Mouse (Mus musculus) adrenal gland, postnatal 25 days (tissue): ENCODE measurements around the gene Myo15b. TPM values are rescaled to one million over a fixed set of nuclear protein-coding genes. Genes with fewer than 3 reads are reported as not detected.

ENCODE experiments used
- DNase-seq: peaks from one replicate; pipeline ENCODE4 v3.0.0; 2021; ENCODE audit warnings: mixed read lengths
- total RNA-seq: library from RNA; stranded (reverse); gene quantifications from 2 replicates; pipeline ENCODE4 v1.2.3, GENCODE M21; 2021

Myo15b gene
- total RNA-seq, 1 experiment from 2014 or later: 0.36 TPM

- DNase-seq: no peak
Observed at GRCm38 (mm10) chr11:115903384-115904230, 45.4 kb downstream of the Myo15b start.

GRCm38 (mm10) chr11:115904231-115904955 lies 46.2 kb downstream of the Myo15b start:
- DNase-seq: no peak

DNA sequence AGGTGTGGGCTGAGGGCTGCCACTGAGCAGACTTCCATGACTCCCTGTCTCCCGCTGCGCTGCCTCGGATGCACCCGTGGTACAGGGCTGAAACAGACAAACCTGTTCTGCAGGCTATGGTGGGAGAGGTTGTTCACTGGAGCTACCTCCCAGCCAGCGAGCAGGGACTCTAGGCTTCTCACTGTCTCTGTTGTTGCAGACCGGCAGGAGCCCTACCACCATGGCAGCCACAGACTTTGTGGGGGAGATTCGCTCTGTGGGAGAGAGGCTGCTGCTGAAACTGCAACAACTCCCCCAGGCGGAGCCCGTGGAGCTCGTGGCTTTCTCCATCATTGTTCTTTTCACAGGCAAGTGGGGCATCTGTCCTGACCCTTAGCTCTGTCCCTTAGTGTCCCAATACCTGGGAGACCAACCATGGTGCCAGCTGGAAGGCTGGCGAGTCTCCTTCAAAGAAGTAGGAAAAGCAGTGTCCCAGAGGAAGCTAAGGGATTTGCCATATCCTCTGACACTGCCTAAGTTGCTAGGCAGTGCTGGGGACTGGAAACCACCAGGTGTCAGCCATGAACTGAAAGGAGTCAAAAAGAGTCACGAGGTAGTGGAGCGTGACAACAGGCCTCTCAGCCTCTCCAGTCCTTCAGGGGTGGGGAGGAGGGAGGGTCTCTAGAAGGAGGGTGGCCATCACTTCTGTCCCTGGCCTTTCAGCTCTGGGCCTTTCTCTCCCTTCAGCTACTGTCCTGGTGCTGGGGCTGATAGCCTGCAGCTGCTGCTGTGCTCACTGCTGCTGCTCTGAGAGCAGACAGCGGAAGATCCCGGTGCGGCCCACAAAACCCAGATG lies 47.0 kb downstream of the Myo15b start:
- DNase-seq: no peak

GRCm38 (mm10) chr11:115906116-115906515 lies 47.9 kb downstream of the Myo15b start:
- no peak for DNase-seq

- no peak for DNase-seq
Observed at GRCm38 (mm10) chr11:115906521-115906920, 48.3 kb downstream of the Myo15b start.

- no peak for DNase-seq
Observed at GRCm38 (mm10) chr11:115911134-115911561, 52.9 kb downstream of the Myo15b start.

- no peak for DNase-seq
Observed at GRCm38 (mm10) chr11:115911632-115912376, 53.6 kb downstream of the Myo15b start, which contains the start of gene Smim6. TSS of gene Smim6 (plus strand) at chr11:115912017.

- DNase-seq: no peak
Observed at GRCm38 (mm10) chr11:115916579-115916978, 58.4 kb downstream of the Myo15b start.

DNA sequence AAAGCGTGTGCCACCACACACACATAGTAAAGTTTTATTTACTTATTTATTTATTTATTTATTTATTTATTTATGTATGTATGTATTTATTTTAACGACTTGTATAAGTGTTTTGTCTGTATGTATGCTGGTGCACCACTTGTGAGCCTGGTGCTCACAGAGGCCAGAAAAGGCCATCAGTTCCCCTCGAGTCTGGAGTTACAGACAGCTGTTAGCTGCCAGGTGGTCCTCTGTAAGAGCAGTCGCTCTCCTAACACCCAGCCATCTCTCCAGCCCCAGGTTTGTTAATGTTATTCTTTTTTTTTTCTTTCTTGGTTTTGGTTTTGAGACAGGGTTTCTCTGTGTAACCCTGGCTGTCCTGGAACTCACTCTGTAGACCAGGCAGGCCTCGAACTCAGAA lies 60.4 kb downstream of the Myo15b start:
- no peak for DNase-seq

DNA sequence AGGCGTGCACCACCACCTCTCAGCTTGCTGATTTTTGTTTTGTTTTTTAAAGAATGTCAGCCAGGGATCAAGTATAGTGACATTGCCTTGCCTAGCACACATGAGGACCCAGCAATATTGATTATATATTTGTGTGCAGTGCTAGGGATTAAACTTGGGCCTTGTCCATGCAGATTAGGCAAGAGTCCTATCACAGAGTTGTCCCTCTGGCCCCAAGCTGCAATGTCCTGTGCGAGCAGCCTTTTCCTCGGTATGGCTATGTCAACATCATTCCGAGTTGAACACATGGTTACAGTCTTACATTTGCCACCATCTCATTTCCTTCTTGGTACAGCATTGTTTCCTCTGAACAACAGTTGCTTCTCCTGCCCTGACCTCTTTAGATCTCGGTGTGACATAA lies 60.9 kb downstream of the Myo15b start:
- DNase-seq: no peak

GRCm38 (mm10) chr11:115920110-115920818 lies 62.1 kb downstream of the Myo15b start:
- DNase-seq: peak; percentile 55

GRCm38 (mm10) chr11:115921986-115922385 lies 63.8 kb downstream of the Myo15b start:
- no peak for DNase-seq

DNA sequence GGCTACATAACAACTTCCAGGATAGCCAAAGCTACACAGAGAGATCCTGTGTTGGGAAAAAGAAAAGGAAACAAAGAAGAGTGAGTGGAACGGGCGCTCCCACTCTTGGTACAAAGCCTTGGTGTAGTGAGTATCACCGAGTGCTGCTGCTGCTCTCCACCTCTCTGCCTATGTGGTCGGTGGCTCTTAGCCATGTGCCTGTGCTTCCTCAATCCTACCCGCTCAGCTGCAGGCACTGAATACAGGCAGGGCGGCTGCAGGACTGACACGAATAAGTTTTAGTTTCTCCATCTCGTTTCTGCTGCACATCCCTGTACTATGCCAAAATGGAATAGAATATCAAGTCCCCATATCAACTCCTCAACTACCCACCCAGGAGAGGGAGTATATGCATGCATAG lies 70.8 kb downstream of the Myo15b start:
- no peak for DNase-seq

DNA sequence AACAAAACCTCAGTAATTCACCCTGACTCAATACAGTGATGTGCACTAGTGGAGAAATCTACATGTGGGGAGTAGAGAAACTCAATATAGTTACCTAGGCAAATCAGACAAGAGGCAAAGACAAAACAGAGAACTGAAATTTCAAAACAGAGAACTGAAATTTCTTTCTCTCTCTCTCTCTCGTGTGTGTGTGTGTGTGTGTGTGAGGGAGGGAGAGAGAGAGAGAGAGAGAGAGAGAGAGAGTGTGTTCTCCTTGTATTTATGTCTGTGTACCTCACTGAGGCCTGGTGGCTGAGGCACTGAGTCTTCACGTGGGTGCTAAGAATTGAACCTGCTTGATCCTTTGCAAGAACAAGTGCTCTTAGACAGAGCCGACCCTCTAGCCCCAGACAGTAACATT lies 71.6 kb downstream of the Myo15b start:
- DNase-seq: no peak

DNA sequence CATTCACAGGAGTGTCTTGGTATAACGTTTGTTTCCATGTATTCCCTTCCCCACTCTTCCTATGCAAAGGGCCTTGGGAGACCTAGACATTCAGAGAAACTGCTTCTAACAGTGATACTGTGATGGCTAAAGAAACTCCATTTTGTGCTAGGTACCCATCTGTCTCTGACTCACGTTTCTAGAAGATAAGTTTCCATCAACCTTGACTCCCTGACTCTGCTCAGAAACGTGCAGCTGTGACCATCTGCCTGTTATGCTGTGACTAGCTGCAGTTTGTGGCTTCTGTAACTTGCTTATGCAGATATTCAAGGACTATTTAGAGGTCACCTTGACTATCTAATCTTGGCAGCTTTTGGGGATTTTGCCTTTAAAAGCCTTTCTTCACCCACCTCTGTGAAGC lies 73.0 kb downstream of the Myo15b start:
- no peak for DNase-seq

DNA sequence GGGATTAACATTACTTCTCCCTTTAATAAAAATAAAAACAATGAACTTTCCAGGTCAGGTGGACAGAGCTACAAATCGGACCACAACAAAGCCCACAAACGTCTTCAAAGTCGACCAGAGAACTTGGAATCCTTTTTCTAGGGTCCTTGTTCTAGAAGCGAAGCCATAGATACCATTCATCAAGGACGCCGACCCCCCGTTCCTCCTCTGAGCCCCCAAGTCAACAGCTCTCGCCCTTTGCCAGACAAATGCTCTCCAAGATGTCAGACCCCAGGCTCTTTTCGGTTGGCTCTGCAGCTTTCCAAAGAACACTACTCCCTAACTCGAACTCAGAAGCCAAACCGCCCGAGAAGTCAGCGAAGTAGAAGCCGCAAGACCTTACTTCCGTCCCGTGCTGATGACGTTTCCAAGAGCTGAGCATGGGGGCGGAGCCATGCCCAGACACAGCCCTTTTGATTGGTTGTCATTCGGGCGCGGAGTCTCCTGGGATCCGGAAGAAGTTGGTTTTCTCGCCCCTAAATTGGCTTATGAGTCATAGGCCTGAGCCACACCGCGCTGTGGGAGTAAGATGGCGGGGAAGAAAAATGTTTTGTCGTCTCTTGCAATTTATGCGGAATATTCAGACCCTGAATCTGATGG lies 75.0 kb downstream of the Myo15b start, which contains the start of the genes Sap30bp and Recql5:
TSS of gene Sap30bp (plus strand) at position 175 of the 639 bp plus-strand sequence.
TSS of gene Recql5 (minus strand) at position 370 of the 639 bp plus-strand sequence.
- DNase-seq: peak; percentile 94

DNA sequence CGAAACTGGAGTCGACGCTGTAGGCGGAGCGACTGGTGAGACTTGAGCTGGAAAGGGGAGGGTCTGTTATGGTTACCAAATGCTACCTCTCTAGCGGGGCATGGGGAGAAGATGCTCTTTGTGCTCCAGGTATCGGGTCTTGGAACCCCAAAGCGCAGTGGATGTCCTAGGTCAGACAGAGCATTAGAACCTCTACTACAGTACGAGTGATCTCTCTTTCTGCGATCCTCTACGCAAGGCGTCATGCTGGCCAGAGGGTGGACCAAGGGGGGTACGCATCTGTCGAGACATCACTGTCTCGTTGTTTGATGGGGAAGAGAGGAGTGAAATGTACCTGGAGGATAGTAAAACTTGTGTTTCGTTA lies 75.5 kb downstream of the Myo15b start:
- no peak for DNase-seq

DNA sequence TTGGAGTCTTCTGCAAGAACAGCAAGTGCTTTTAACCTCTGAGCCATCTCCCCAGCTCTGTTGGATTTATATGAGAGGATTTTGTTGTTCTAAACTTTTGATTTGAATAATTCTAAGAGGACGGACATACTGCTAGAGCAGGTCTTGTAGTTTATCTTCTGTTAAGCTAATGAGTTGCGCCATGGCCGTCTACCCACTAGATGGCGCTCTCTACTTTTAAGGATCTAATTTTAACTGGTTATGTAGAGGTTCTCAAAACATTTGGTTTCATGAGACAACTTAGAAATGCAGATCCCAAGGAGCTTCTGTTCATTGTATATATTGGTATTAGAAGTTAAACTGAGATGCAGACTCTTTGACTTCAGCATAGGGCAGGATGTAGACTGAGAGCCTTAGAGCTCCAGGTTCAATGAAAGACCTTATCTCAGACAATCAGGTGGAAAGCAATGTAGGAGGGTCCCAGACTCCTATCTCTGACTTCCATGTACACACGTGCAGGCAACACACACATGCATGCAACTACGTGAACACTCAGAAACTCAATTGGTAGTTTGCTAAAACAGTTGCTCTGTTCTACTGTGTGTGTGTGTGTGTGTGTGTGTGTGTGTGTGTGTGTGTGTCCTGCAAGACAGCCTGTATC lies 81.6 kb downstream of the Myo15b start:
- DNase-seq: peak; percentile 48

GRCm38 (mm10) chr11:115941980-115942379 lies 83.8 kb downstream of the Myo15b start:
- no peak for DNase-seq
